Mouse (Mus musculus): ENCODE measurements around the gene Ifitm3. TPM values are rescaled to one million over a fixed set of nuclear protein-coding genes. Genes with fewer than 3 reads are reported as not detected.

Gene Ifitm3
- 100 to 1,000 TPM; 115 to 123 TPM for total RNA-seq (2021)
- polyA plus RNA-seq (2012; rRNA removed), result 274 and 332 TPM in 2 replicates
- long read RNA-seq, transcript Ifitm3-201 (2 exons, 678 nt), result major isoform, 64 of 64 reads
- long read RNA-seq, partial matches to known transcripts, result 0 of 64 reads
- long read RNA-seq, other reads (novel, unspliced or antisense), result 0 of 64 reads

GRCm38 (mm10) chr7:141010593-141010992 lies at the start of gene Ifitm3:
TSS of gene Ifitm3 (minus strand) at chr7:141010770.
- peak; percentile 80 to 81 for DNase-seq
- Histone ChIP-seq H3K9ac (ENCODE audit: low read depth, low read length) (peak within 1 kb of the TSS; percentile 89), H3K27ac (peak within 1 kb of the TSS; percentile 96), H3K79me2 (replicated peaks; ENCODE audit: control insufficient read depth, insufficient read depth, low read length) (no peaks in the 10 kb centered on the region), H3K4me3 (peak within 1 kb of the TSS; percentile 72), H3K27me3 (ENCODE audit: control insufficient read depth, insufficient read depth, low read length) (no peaks in the 10 kb centered on the region), H3K4me1 (ENCODE audit: control insufficient read depth, insufficient read depth, low read length) (peaks cover 10% of the 10 kb centered on the region), H3K36me3 (ENCODE audit: control insufficient read depth, insufficient read depth, low read length) (no peaks in the 10 kb centered on the region)
- TF ChIP-seq EP300 (IDR thresholded peaks at IDR 0.05; ENCODE audit: insufficient read depth, low read depth, low read length) (0 out of 2 replicates have a peak, but pooled peaks have one; percentile 31), CTCF (IDR thresholded peaks at IDR 0.05) (no peak), POLR2A (IDR thresholded peaks at IDR 0.05; ENCODE audit: insufficient read depth, low read depth, low read length) (peak; percentile 97)
- intact Hi-C loops (cut with DNase I), result loop anchor here (1.0 to 2.0 kb wide), 2 partner anchors 14 to 31 kb away; no protein-coding TSS in a partner anchor
- WGBS, result 19% methylated on average over 10 of the region's 10 CpGs

- no peak for TF ChIP-seq CTCF (IDR thresholded peaks at IDR 0.05)
- TF ChIP-seq POLR2A (IDR thresholded peaks at IDR 0.05; ENCODE audit: insufficient read depth, low read depth, low read length), result no peak
- no peak for TF ChIP-seq EP300 (IDR thresholded peaks at IDR 0.05; ENCODE audit: insufficient read depth, low read depth, low read length)
- Histone ChIP-seq H3K27me3 (ENCODE audit: control insufficient read depth, insufficient read depth, low read length) (peaks cover 5% of the 10 kb centered on the region; the same call in 1 of the 2 replicates), H3K79me2 (replicated peaks; ENCODE audit: control insufficient read depth, insufficient read depth, low read length) (no peaks in the 10 kb centered on the region), H3K36me3 (ENCODE audit: control insufficient read depth, insufficient read depth, low read length) (no peaks in the 10 kb centered on the region), H3K4me1 (ENCODE audit: control insufficient read depth, insufficient read depth, low read length) (no peaks in the 10 kb centered on the region; the same call in 1 of the 2 replicates), H3K9ac (ENCODE audit: low read depth, low read length) (no peak overlapping the region), H3K4me3 (no peak overlapping the region), H3K27ac (no peak overlapping the region)
- intact Hi-C loops (cut with DNase I), result no loop called here
- no peak for DNase-seq
- 53% methylated on average over 2 of the region's 2 CpGs for WGBS
Observed at GRCm38 (mm10) chr7:141059929-141060328, 49.4 kb upstream of the Ifitm3 start.

DNA sequence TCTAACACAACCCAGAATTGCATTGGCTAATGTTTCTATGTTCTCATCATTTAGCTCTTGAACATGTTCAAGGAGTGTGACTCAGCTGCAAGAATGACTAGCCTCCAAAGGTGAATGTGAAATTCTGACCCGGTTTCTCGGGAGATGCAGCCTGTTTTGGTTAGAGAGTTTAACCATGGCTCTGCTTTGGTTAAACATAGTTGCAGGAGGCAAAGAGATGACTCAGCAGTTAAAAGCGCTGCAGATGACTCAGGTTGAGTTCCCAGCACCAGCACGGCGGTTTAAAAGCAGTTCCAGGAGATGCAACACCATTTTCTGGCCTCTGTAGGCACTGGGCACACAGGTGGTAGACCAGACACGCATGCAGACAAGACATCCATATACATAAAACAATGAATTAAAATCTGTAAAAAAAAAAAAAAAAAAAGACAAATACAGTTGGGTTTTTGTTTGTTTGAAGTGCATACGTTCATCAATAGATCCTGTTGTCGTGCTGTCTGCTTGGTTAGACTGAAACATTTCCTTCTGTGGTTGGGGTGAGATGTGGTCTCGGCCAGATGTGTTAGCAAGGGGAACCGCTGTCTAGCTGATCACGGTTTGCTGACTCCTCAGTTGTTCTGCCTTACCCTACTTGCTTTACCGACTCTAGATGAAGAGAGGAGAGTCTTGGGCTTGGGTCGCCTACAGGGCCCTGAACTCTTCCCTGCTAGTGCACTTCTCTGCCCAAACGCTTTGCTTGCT lies 48.2 kb upstream of the Ifitm3 start:
- WGBS, result 85% methylated on average over 14 of the region's 14 CpGs
- no peak overlapping the region for H3K9ac ChIP-seq (ENCODE audit: low read depth, low read length)
- no peaks in the 10 kb centered on the region; the same call in 1 of the 2 replicates for H3K4me1 ChIP-seq (ENCODE audit: control insufficient read depth, insufficient read depth, low read length)
- no peak overlapping the region for H3K4me3 ChIP-seq
- H3K36me3 ChIP-seq (ENCODE audit: control insufficient read depth, insufficient read depth, low read length), result no peaks in the 10 kb centered on the region
- H3K79me2 ChIP-seq (replicated peaks; ENCODE audit: control insufficient read depth, insufficient read depth, low read length), result no peaks in the 10 kb centered on the region
- TF ChIP-seq EP300 (IDR thresholded peaks at IDR 0.05; ENCODE audit: insufficient read depth, low read depth, low read length) (no peak), CTCF (IDR thresholded peaks at IDR 0.05) (no peak), POLR2A (IDR thresholded peaks at IDR 0.05; ENCODE audit: insufficient read depth, low read depth, low read length) (no peak)
- no peak overlapping the region for H3K27ac ChIP-seq
- peaks cover 5% of the 10 kb centered on the region; the same call in 1 of the 2 replicates for H3K27me3 ChIP-seq (ENCODE audit: control insufficient read depth, insufficient read depth, low read length)
- intact Hi-C loops (cut with DNase I), result no loop called here
- DNase-seq, result no peak

DNA sequence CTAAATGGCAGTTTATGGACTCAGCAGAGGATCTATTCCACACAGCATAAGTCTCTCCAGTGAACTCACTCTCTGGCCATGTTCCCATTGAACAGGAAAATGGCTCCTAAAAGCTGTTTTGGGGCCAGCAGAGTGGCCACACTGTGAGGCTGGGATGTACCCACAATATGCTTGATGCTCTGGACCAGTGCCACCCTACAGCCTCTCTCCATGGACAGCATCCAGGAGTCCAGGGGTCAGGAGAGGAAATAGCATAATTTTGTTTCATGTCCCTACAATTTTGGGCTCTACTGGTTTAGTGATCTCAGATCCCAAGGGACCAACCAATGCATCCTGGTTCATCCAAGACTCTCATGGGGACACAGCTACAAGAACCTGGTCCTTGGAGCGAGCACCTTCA lies 47.0 kb upstream of the Ifitm3 start:
- Histone ChIP-seq H3K9ac (ENCODE audit: low read depth, low read length) (no peak overlapping the region), H3K27ac (no peak overlapping the region), H3K27me3 (ENCODE audit: control insufficient read depth, insufficient read depth, low read length) (peaks cover 5% of the 10 kb centered on the region; the same call in 1 of the 2 replicates), H3K4me1 (ENCODE audit: control insufficient read depth, insufficient read depth, low read length) (no peaks in the 10 kb centered on the region; the same call in 1 of the 2 replicates), H3K79me2 (replicated peaks; ENCODE audit: control insufficient read depth, insufficient read depth, low read length) (no peaks in the 10 kb centered on the region), H3K36me3 (ENCODE audit: control insufficient read depth, insufficient read depth, low read length) (no peaks in the 10 kb centered on the region), H3K4me3 (no peak overlapping the region)
- intact Hi-C loops (cut with DNase I), result no loop called here
- WGBS, result 87% methylated on average over 1 of the region's 1 CpGs
- no peak for DNase-seq
- no peak for TF ChIP-seq EP300 (IDR thresholded peaks at IDR 0.05; ENCODE audit: insufficient read depth, low read depth, low read length)
- TF ChIP-seq POLR2A (IDR thresholded peaks at IDR 0.05; ENCODE audit: insufficient read depth, low read depth, low read length), result no peak
- no peak for TF ChIP-seq CTCF (IDR thresholded peaks at IDR 0.05)

GRCm38 (mm10) chr7:141056976-141057375 lies 46.4 kb upstream of the Ifitm3 start:
- no peaks in the 10 kb centered on the region for H3K36me3 ChIP-seq (ENCODE audit: control insufficient read depth, insufficient read depth, low read length)
- H3K9ac ChIP-seq (ENCODE audit: low read depth, low read length), result no peak overlapping the region
- 73% methylated on average over 6 of the region's 6 CpGs for WGBS
- H3K4me3 ChIP-seq, result no peak overlapping the region
- TF ChIP-seq CTCF (IDR thresholded peaks at IDR 0.05), result no peak
- TF ChIP-seq POLR2A (IDR thresholded peaks at IDR 0.05; ENCODE audit: insufficient read depth, low read depth, low read length), result no peak
- no peak for TF ChIP-seq EP300 (IDR thresholded peaks at IDR 0.05; ENCODE audit: insufficient read depth, low read depth, low read length)
- intact Hi-C loops (cut with DNase I), result no loop called here
- DNase-seq, result no peak
- H3K4me1 ChIP-seq (ENCODE audit: control insufficient read depth, insufficient read depth, low read length), result no peaks in the 10 kb centered on the region; the same call in 1 of the 2 replicates
- H3K79me2 ChIP-seq (replicated peaks; ENCODE audit: control insufficient read depth, insufficient read depth, low read length), result no peaks in the 10 kb centered on the region
- no peak overlapping the region for H3K27ac ChIP-seq
- H3K27me3 ChIP-seq (ENCODE audit: control insufficient read depth, insufficient read depth, low read length), result peaks cover 5% of the 10 kb centered on the region; the same call in 1 of the 2 replicates

DNA sequence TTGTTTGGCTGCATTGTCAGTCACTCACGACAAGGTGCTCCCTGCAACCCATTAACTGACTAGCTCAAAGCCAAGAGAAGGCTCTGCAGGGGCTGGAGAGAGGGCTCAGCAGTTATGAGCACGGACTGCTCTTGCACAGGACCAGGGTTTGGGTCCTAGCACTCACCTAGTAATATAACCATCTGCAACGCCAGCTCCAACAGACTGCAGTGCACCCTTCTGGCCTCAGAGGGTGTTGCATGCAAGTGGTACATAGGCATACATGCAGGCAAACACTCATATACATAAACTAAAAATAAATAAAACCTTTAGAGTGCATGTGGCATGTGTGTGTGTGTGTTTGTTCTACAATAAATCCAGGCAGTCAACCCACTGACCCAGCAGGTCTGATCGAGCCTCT lies 45.2 kb upstream of the Ifitm3 start:
- TF ChIP-seq POLR2A (IDR thresholded peaks at IDR 0.05; ENCODE audit: insufficient read depth, low read depth, low read length) (no peak), CTCF (IDR thresholded peaks at IDR 0.05) (no peak), EP300 (IDR thresholded peaks at IDR 0.05; ENCODE audit: insufficient read depth, low read depth, low read length) (no peak)
- Histone ChIP-seq H3K27ac (no peak overlapping the region), H3K4me1 (ENCODE audit: control insufficient read depth, insufficient read depth, low read length) (no peaks in the 10 kb centered on the region; the same call in 1 of the 2 replicates), H3K9ac (ENCODE audit: low read depth, low read length) (no peak overlapping the region), H3K79me2 (replicated peaks; ENCODE audit: control insufficient read depth, insufficient read depth, low read length) (no peaks in the 10 kb centered on the region), H3K4me3 (no peak overlapping the region), H3K27me3 (ENCODE audit: control insufficient read depth, insufficient read depth, low read length) (peaks cover 2% of the 10 kb centered on the region; the same call in 1 of the 2 replicates), H3K36me3 (ENCODE audit: control insufficient read depth, insufficient read depth, low read length) (no peaks in the 10 kb centered on the region)
- no peak for DNase-seq
- WGBS, result 66% methylated on average over 4 of the region's 4 CpGs
- intact Hi-C loops (cut with DNase I), result no loop called here

Data from heart, adult 2 months (tissue).